Mouse (Mus musculus) brain, adult 2 months (tissue): ENCODE results near the gene Nfyc.

Source experiments
- DNase-seq: peaks from one replicate; pipeline ENCODE4 v3.0.0; 2011; ENCODE audit warnings: low read depth, low spot score

Nfyc gene

DNA sequence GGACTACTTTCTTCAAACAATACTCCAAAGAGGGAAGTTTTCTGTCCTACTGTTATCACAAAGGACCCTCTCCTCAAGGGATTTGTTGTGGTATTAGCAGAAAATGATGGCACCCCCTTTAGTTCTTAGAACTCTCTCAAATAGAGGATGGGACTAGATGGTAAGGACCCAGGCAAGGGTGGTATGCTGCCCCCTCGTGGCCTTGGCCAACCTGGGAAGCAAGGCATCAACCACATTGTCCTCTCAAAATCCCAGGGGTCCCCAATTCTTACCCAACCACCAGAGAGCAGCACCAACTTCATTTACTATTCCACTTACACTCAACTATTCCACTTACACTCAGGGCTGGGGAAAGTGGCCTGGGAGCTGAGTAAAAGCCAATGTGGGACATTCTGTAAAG lies 76.1 kb downstream of the Nfyc start:
- peak; percentile 77 for DNase-seq

DNA sequence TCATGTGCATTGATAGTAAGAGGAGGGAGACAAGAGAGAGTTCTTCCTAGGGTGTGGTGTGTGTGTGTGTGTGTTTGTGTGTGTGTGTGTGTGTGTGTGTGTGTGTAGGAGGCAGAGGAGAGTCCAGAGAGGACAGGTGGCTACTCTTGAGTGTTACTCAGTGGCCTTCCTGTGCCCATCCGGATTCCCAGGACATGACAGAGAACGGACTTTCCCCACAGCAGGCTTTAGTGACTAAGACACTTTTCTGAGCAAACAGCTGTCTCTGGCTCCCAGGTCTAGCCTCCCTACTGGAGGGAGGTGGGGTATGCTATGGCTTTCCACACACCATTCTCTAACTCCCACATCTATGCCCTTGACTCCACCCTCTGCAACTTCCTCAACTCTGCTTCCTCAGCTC lies 81.8 kb downstream of the Nfyc start:
- no peak for DNase-seq

DNA sequence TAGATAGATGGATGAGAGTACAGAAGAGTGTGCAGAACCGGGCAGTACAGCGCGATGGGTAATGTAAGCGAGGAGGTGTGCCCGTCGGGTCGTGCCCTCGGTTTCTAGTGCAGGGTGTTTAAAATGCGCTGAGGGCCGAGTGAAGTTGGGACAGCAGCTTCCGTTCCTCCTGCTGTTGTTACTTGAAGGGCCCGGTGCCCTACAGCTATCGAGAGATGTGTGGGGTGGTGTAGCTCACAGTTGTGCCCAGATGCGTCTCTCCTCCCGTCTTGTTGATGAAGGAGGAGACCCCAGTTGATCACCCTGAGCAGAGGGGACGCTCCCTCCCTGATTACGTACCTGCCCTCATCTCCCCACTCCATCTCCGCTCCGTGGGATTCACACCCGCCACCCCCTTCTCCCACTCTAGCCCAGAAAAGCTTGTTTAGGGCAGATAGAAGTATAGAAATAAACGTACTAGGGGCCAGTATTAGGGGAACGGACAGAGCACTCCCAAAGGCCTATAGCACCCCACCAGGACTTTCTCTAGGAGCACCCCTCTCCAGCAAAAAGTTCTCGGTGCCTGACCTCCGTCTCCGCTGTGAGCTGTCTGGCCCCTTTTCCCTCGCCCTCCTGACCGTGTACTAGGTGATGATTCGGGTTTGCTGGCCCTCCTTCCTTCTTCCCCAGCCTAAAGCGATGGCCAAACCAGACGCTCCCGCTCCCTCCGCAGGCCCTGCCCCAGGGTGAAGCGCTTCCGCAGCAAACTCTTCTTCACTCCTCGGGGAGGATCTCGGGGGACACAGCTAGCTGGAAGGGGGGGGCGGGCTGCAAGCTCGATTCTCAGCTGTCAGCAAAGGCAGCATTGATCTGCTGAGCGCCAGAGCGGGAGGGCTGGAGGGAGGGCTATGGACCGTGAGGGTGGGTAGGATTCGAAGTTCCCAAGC lies 83.2 kb downstream of the Nfyc start, which contains the start of gene Kcnq4:
Gene Kcnq4, minus strand, starts transcription at position 672 of the 926 bp plus-strand sequence.
- DNase-seq, result no peak

DNA sequence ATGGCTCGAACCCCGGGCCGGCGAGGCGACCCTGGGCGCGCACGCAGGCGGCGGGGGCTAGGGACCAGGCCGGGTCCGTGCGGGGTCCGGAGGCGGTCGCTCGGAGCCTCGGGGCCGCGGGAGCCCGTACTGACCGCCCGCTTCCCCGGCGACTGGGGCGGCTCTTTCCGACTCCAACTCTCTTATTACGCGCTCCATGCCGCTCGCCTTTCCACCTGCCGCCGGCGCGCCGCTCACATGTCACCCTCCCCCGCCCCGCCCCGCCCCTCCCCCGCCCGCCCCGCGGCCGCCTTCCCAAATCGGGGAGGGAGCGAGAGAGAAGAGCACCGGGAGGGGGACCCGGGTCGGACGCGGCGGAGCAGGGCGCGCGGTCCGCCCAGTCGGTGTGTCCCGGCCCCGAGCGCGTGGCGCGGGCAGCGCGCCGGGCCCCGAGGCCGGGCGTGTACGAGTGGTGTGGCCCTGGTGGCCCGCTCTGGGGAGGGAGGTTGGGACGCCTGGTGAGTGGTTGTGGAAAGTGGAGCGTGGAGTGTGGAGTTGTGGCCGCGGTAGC lies 84.1 kb downstream of the Nfyc start:
- DNase-seq, result no peak

DNA sequence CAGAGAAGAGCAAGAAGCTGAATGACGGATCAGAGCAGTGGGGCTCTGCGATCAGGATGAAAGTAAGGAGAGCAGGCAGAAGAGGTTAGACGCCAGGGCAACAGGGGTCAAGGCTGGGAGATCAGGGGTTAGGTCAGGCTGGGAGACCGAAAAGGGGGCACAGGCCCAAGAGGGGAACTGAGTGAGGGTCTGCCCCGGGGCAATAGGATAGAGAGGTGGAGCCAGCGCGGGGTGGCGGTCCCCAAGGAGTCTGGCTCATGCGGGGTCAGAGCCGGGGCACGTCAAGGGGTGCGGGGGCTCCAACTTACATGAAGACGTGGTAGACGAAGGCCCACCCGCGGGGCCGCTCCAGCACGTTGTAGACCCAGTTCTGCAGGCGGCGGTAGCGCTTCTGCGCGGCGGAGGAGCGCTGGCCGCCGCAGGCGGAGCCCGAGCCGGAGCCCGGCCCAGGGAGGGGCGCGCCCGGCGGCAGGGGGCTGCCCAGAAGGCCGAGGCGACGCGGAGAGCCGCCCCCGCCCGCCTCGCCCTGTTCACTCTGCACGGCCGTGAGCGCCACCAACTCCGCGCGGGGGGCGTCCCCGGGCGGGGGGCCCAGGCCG lies 84.7 kb downstream of the Nfyc start:
- no peak for DNase-seq

DNA sequence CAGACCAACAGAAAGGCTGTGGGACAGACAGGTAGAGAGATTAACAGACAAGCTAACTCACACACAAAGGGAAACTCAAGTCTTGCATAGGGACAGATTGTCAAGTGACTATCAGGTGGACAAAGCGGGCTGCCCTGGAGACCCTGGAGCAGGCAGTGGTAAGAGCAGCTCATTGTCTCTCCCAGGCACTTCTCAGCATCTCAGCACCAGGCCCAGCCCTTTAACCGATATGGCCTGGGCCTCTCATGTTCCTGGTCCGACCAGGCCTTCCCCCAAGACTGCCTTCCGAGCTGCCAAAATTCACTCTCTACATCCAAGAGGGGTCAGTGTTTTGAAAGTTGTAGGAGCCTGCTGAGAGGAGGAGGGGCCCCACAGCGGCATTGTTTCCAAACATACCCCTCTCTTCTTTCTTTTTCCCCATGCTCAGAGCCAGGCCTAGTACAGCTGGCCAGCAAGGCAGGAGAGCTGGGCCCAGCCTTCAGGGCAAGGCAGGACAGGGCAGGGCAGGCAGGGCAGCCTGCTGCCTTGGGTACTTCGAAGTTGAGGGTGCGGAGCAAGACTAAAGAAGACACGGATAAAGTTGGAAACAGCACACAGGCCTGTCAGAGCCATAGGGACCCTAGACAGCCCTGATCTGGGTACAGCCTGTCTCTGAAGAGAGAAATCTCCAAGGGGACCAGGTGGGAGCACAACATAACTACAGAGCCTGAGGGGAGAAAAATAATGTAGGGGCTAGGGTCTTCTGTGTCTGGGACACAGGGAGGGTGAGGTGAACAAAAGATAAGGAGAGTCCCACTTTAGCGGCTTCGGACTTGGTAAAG lies 85.4 kb downstream of the Nfyc start:
- no peak for DNase-seq

DNA sequence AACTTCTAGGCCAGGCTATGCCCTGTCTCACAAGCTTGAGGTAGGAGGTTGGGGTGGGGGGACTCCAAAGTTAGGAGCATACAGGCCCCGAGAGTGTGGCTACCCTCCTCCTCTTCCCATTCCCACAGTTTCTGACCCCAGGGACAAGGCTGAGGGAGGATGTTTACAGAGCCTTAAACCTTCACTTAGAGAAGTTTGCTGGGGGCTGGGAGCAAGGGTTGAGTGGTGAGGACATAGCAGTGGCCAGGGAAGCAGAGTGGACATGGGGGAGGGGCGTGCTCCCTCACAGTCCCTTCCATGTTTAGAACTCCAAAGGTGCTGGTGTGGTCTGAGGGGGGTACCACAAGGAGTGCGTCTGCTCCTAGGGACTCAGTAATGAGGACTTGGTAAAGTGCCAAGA lies 87.7 kb downstream of the Nfyc start:
- DNase-seq, result no peak

DNA sequence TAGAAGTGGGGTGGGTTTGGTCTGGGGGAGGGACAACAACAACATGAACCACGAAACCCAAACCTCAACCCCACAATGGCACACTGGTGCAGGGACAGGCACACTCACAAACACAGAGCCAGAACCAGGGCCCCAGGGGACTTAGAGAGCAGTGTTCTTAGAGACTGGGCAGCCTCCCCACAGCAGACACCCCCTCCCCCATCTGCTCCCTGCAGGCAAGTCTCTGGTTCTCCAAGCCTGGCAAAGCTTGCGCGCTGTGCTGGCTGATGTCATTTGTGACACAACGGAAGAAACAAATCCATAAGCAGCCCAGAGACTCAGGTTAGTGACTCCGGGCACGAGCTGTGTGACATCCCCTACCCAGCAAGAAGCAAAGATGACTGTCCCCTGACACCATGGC lies 90.1 kb downstream of the Nfyc start:
- DNase-seq, result no peak

DNA sequence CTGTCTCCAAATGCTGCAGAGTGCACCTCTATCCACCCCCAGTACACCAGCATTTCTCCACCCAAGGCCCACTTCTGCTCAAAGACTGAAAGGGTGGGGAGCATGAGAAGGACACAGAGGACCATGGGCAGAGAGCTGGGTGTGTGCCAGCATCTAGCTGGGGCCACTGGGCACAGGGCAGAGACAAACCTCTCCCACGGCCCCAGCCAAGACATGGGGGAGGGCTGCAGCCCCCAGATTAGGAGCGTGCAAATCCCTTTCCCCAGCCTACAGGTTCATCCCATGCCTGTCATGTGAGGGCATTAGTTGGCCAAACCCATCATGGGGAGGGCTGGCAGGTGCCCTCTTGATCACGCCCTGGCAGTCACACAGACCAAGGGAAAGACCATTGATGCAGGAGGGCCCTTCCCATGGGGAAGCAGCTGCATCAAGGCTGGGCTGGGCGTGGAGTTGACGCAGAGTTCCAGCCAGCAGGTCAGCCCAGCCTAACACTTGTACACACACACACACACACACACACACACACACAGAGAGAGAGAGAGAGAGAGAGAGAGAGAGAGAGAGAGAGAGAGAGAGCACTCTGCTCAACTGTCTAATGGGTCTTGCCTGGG lies 97.3 kb downstream of the Nfyc start:
- DNase-seq, result no peak

DNA sequence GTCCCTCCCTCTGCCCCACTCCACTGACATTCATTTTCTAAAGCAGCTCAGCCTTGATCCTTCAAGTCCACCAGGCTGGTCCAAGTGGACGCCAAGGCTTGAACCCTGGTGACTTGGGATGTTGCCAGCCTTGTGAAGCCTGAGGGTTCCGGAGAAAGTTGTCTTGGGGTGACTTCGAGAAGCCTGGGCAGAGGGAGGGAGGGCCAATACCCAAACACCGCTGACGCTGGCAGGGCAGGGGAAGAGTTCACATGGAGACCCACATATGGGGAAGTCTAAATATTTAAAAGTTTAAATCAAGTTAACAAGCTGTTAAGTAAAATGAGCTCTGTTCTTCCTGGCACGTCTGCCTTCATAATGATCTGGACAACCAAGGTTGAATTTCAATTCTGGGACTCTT lies 98.6 kb downstream of the Nfyc start:
- DNase-seq, result no peak

DNA sequence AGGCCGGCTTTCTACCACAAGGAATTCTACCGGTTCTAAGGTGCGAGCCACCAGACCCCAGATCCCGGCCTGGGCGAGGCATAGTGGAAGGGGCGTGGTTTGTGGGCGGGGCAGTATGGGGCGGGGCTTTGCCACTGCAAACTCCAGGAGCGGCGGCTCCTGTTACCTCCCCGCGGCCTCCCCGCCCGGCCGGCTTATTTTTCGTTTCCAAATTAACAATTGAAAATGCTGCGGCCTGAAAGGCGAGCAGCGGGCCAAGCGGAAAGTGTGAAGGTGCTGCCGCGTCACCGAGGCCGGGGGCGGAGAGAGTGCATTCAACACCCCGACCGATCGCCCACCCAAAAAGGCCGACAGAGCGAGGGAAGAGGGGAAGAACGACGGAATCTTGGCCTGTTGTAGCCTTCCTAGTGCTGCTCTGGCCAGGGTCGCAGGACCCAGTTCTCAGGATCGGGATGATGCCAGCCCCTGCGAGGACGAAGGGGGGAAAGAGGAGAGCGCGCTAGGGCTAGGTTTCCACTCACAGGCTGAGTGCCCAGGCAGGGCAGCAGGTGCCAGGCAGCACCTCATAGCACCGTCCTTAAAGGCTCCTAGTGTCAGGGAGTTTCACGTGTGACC lies 100.2 kb downstream of the Nfyc start:
- DNase-seq, result peak; percentile 63

DNA sequence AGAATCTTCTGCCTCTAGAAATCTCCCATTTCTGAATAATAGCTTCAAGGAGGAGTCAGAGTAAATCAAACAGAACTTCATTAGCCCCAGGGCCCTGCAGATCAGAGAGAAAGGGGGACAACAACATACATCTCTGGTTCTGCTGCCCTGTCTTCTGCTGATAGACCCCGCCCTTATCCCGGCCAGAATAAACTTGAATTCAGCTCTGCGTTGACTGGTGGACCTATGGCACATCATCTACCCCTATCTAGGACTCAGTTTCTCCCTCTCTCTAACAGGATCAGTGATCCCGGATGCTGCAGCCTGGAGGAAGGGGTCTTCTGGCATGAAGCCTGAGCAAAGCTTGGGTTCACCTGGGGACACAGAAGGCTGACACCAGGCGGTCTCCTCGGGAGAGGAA lies 100.8 kb downstream of the Nfyc start:
- no peak for DNase-seq

DNA sequence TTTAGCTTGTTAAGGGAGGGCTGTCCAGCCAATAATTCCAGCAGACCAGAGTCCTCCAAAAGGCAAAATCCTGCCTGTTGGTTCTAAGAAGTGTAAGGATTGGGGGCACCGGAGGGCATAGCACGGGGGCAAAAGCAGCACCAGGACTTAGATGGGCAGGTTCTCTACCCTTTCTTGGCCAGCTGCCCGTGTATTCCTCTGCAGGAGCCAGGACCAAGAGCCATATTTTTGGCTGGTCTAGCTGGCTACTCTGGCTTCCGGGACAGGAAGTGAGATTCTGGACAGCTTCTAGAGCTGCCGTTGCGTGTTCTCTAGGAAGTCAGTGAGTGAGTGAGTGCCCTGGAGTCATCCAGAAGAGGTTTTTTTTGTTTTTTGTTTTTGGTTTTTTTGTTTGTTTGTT lies 101.2 kb downstream of the Nfyc start:
- peak; percentile 80 for DNase-seq

DNA sequence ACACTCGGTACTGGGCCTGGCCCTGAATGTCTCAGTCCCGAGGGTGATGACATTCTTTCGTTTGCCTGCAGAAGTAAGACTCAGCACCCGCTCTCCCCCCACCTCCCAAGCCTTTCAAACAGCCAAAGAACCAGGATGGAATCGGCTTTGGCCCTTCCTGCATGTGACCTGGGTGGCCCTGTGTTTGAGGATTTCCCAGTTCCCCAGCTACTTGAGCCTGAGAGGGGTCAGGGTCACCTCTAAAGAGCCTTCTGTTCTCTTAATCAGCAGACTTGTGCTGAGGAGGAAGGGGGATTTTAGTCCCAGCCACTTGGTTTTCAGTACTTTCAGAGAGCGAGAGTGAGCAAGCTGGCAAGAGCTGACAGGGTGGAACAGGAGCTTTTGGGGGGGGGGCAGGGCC lies 101.9 kb downstream of the Nfyc start:
- DNase-seq, result no peak

DNA sequence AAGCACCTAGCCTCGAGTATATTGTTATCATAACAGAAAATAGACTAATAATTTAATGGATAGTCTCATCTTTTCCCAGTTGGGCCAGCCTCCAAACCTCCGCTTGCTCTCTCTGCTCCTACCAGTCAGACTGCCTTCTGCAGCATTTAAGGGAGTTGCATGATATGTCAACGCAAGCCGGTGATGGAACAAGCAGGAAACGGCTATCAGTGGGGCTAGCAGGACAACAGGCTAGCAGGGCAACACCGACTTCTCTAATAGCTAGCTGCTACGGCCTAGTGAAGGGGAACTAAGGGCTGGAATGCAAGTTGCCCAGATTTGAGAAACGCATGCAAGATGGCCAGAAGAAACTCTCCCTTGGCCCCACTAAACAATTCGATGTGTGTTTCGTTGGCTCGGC lies 103.5 kb downstream of the Nfyc start:
- DNase-seq, result no peak

DNA sequence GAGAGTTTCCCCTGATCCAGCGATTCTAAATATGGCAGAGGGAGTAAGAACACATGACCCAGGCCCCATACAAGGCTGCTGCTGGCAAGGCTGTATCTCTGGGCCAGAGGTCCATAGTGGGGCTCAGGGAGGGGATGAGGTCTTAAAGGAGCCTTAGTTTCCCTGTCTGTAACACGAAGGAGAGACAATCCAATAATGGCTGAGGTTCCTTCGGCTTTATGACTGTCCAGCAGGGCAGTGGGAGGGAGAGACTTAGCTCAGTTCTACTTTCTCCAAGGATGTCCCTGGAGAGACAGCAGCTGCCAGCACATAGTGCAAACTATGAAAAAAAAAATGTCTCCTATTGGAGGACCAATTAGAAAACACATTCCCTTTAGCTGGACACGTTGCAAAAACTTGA lies 105.2 kb downstream of the Nfyc start:
- DNase-seq, result no peak

DNA sequence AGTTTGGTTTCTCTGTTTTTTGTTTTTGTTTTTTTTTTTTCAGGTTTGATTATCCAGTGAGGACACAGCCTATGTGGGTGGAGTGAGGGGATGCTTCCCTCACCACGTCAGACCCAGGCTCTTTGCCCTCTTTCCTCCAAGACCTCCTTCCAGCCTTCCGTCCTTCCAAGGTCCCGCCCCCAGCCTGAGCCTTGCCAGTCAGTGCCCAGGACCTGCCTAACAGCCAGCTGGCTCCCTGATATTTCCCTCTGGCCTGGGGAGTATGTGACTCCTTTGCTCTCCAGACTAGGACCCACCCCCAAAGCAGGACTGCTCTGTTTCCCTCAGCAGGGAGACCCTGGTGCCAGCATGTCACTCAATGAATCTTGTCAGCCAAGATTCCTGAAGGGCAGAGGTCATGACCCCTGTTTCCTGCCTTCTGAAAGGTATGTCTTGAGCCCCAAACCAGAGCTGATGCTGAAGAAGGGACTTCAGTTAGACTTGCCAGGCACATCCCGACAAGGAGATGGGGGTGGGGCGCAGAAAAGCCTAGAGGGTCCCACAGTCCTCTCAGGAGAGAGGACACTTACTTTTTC lies 105.8 kb downstream of the Nfyc start:
- no peak for DNase-seq

DNA sequence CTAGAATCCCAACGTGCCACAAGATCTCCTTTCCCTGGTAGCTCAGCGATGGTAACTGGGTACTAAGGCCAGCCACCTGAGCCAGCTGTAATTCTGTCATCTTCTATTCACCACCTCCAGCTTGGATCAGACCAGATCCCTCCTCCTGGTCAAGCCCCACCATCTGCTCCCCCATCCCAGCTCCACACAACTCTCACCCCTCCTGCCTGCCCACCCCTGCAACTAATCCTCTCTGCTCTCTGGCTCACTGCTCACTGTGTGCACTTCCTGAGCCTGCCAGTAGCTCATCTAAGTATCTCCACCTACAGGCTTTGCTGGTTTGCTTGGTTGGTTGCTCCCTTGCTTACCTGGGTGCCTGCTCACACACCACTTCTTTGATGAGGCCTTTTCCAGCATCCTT lies 109.8 kb downstream of the Nfyc start:
- no peak for DNase-seq

DNA sequence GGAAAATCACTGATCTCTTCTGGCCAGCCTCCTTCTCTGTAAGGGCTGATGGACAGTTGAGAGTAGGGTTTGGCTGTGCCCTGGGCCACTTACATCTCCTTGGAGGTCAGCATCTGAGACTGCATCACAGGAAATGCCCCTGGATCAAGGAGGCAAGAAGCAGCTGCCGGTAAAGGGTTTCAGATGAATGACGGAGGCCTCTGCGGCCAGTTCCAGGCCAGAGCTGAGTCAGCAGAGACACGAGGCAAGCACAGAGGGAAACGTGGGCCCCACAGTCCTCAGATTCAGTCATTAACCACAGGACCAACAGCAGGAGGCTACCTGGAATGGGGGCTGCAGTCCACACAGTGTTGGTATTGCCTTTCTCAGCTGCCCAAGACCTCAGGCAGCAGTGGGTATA lies 112.2 kb downstream of the Nfyc start:
- DNase-seq, result no peak

DNA sequence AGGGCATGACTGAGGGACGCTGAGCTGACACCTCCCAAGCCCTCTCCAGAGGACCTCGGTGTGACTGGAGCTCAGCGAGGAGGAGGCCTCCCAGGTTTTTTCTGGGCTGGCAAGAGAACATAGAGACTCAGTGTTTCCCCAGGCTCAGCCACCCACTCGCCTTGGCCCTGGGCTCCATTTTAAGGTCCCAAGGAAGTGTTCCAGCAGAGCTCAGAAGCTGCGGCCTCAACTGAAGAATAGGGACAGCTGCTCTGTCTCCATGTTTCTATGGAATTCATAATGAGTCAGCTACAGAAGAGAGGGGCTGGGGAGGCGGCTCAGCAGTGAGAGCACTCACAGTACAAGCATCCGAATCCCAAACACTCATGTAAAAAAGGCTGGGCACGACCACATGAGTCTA lies 113.8 kb downstream of the Nfyc start:
- DNase-seq, result peak; percentile 78

DNA sequence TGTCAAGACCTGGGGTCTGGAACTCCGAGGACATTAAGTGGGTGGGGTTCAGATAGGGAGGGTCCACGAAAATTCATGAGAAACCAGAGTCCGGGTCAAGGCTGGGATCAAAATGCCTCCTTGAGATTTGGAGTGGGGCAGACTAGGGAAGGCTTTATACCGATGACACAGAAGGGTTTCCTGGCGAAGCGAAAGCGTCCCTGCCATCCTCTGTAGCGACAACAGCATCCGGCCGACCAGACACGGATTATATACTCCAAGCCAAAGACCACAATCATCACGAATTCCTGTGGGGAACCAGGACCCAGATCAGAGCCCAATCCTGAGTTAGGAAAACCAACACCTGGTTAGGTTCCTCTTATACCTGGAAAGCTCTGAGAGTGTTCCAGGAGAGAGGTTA lies 114.6 kb downstream of the Nfyc start:
- no peak for DNase-seq
